Mouse (Mus musculus) left cerebral cortex, postnatal 4 days (tissue): ENCODE measurements around the gene Gm6525. TPM values are rescaled to one million over a fixed set of nuclear protein-coding genes. Genes with fewer than 3 reads are reported as not detected.
A peak's percentile ranks its signal among the peaks of the same experiment; 100 is the strongest.

Experiments
- DNase-seq: peaks from one replicate; pipeline ENCODE4 v3.0.0-alpha.2; 2022
- intact Hi-C: fragments of 180-260 bp; cut with DNase I; formaldehyde crosslinking; loops from one replicate; pipeline ENCODE4 v1.15.1; 2025
- total RNA-seq, 2 experiments: library from RNA; stranded (reverse); gene quantifications; 2 replicates each; pipeline ENCODE4 v1.2.3; 2021

Gm6525 gene
- total RNA-seq, 2 experiments from 2014 or later, result not detected

- DNase-seq, result no peak
- intact Hi-C loops, result no loop called here
Observed at GRCm38 (mm10) chr3:84208917-84209513, 35.1 kb downstream of the Gm6525 start.

GRCm38 (mm10) chr3:84211340-84211875, 37.5 kb downstream of the Gm6525 start:
- no peak for DNase-seq
- intact Hi-C loops, result no loop called here

- DNase-seq, result peak; percentile 50
- intact Hi-C loops, result no loop called here
Observed at GRCm38 (mm10) chr3:84214501-84214900, 40.6 kb downstream of the Gm6525 start.

- intact Hi-C loops, result loop anchor here (5.0 kb wide), 2 partner anchors 42 to 87 kb away; no protein-coding TSS in a partner anchor
- DNase-seq, result peak; percentile 83
Observed at GRCm38 (mm10) chr3:84215253-84215652, 41.3 kb downstream of the Gm6525 start.

- intact Hi-C loops, result loop anchor here (5.0 kb wide), 2 partner anchors 41 to 86 kb away; no protein-coding TSS in a partner anchor
- DNase-seq, result no peak
Observed at GRCm38 (mm10) chr3:84215743-84216360, 41.9 kb downstream of the Gm6525 start.

GRCm38 (mm10) chr3:84217118-84217960, 43.4 kb downstream of the Gm6525 start:
- DNase-seq, result peak; percentile 44
- intact Hi-C loops, result loop anchor here (5.0 kb wide), 2 partner anchors 40 to 85 kb away; no protein-coding TSS in a partner anchor

GRCm38 (mm10) chr3:84217961-84218351, 44.1 kb downstream of the Gm6525 start:
- intact Hi-C loops, result loop anchor here (5.0 kb wide), 2 partner anchors 39 to 84 kb away; no protein-coding TSS in a partner anchor
- DNase-seq, result no peak

- intact Hi-C loops, result loop anchor here (5.0 kb wide), 2 partner anchors 39 to 84 kb away; no protein-coding TSS in a partner anchor
- no peak for DNase-seq
Observed at GRCm38 (mm10) chr3:84218498-84218897, 44.6 kb downstream of the Gm6525 start.

- intact Hi-C loops, result loop anchor here (5.0 kb wide), 2 partner anchors 38 to 83 kb away; no protein-coding TSS in a partner anchor
- no peak for DNase-seq
Observed at GRCm38 (mm10) chr3:84219166-84219710, 45.3 kb downstream of the Gm6525 start.

GRCm38 (mm10) chr3:84219720-84220273, 45.9 kb downstream of the Gm6525 start:
- peak; percentile 48 for DNase-seq

GRCm38 (mm10) chr3:84220326-84220725, 46.4 kb downstream of the Gm6525 start:
- intact Hi-C loops, result no loop called here
- no peak for DNase-seq

More at GRCm38 (mm10) chr3:84219720-84220273, 45.9 kb downstream of the Gm6525 start:
- intact Hi-C loops, result loop anchor here (5.0 kb wide), 2 partner anchors 38 to 83 kb away; no protein-coding TSS in a partner anchor

- DNase-seq, result peak; percentile 76
- intact Hi-C loops, result no loop called here
Observed at GRCm38 (mm10) chr3:84220748-84221147, 46.8 kb downstream of the Gm6525 start.

Other genes with a start within 250 kb of the Gm6525 start
- 100 to 1,000 TPM in 1 of 2 experiments, 10 to 100 TPM in 1; 91.8 to 110 TPM for gene Tmem131l, start 133.9 kb upstream of the Gm6525 start, total RNA-seq
- 1 to 10 TPM; 2.7 to 2.9 TPM for gene Mnd1, start 18.3 kb upstream of the Gm6525 start, total RNA-seq
- 100 to 1,000 TPM; 331 to 352 TPM for gene Trim2, start 132.8 kb downstream of the Gm6525 start, total RNA-seq